Mouse (Mus musculus) right cerebral cortex, postnatal 36 days (tissue): ENCODE measurements around the gene Lrrc55.
"Not testable (repeated sequence)": the region's sequence is repeated elsewhere in the genome, so short reads cannot be mapped to it uniquely, and the experiment has no call there.

Experiments
- DNase-seq, 2 experiments: peaks; one replicate each; pipeline ENCODE4 v3.0.0; 2022; ENCODE audit warnings: low spot score in 2 of 2, mixed read lengths in 1 of 2

The Lrrc55 gene

DNA sequence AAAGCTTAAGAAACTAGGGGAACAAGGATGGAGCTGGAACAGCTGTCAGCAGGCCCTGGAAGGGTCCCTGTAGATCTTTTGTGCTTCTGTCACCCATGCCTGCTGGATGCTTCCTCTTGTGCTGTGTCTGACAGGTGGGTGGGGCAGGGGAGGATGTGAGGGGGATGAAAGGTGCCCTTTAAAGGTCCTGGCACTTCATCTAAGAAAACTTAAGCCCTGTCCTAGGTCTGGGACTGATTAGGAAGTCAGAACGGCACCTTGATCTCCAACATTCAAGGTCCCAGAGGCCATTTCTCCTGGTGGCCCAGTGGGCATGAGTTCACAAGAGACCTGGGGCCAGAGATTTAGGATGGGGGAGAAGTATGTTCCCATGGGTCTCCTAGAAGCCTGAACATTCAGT, at the start of gene Lrrc55:
TSS of gene Lrrc55 (minus strand) at position 297 of the 400 bp plus-strand sequence.
- DNase-seq, result no peak

DNA sequence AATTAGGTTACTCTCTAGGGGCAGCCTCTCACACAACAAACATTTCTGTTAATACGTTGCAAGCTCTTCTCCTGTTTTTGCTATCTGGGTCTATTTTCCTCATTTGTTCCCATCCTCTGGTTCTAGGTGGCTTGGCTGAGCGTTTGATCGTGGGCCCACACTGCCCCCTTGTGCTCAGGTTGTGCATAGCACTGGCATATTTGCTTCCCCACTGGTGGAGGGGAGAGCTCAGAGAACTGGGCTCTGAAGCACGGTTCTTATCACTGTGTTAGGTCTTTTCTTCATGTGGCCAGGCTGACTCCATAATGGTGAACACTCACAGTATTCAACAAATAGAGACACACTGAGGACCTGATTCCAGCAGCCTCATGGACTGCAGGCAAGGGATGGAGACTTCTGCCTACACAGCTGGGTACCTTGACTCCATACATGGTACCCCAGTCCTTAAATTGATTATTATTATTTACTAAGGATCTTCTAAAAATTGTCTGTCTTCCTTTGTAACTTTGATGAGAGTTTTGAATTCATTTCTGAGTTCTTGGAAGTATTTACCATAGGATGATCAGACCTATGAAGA, 49.6 kb upstream of the Lrrc55 start:
- peak; percentile 54 to 67 for DNase-seq

DNA sequence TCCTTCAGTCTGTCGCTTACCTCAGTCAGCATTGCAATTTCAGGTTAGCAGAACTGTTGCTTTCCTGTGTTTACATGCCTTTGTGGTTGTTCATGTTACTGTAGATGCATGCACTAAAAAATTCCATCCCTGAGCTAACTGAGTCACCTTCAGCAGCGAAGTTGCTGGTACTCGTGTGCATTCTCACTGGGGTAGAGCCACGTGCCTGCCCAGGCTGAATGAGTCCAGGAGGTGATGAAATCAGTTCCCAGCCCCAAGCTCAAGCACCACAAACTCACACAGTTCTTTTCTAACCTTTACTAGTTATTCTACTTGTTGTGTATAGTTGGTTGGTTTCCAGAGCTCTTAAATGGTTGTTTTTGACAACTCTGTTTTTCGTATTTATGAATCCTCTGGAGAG, 48.7 kb upstream of the Lrrc55 start:
- no peak for DNase-seq

DNA sequence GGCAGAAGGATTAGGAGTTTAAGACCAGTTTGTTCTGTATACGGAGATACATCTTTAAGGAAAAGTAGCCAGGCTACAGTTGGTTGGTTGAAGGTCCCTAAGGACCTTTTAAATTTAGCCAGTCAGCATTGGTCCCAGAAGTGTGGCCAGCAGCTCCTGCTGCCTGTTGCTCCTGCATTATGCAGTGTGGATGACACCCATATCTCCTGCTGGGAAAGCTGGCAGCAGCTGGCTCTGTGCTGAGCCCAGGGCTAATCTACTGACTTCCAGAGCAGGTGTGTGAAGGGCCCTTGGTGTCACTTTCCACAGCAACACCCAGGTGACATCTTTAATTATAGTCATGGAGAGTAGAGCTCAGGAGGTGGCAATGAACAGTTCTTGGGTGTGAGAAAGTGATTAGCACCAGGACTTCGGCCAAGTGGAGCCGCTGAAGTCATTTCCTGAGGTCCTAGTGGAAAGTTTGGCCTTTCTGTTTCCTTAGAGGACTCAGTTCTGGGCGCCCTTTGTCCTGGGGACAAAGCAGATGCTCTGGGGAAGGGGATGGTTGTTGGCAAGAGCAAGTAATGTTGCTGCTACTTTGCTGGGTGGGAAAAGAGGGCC, 41.2 kb upstream of the Lrrc55 start:
- no peak for DNase-seq

DNA sequence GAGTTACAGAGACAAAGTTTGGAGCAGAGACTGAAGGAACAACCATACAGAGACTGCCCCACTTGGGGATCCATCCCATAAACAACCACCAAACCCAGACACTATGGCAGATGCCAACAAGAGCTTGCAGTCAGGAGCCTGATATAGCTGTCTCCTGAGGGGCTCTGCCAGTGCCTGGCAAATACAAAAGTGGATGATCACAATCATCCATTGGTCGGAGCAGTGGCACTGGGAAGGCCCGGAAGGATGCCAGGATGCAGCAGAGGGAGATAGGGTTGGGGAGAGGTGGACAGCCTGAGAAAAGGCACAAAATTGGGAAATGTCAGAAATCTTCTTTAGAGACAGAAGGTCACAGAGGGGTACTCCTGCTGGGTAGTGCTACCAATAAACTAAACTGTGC, 40.2 kb upstream of the Lrrc55 start:
- DNase-seq, result not testable (repeated sequence)

DNA sequence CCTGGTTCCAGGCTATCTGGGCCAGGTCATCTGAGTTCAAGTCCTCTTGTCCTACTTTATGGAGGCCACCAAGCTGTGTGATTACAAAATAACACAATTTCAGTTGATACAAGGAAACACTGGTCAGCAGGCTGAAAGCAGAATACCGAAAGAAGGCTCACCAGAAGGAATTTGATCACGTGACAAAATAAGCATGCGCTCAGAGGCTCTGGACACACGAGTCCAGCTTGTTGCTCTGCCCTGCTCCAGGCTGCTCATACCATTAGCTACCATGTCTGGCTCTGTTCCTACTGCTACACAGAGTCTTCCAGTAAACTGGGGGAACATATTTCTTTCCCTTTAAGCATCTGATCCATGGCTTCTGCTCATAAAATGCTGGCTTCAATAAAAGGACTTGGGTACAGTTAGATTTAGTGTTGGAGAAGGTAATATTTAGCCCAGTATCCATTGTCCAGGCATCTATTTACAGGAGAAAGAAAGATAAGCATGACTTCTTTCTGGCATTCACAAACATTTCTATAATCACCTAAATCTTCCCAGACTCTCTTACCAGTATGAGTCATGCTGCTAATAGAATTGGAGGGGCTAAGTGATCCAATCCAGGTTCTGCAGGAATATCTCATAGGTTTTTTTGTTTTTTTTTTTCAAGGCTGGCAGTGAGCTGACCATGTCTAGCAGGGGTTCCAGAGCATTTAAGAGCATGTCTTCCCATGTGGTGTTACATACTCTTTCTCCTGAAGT, 33.9 kb upstream of the Lrrc55 start:
- DNase-seq, result no peak

DNA sequence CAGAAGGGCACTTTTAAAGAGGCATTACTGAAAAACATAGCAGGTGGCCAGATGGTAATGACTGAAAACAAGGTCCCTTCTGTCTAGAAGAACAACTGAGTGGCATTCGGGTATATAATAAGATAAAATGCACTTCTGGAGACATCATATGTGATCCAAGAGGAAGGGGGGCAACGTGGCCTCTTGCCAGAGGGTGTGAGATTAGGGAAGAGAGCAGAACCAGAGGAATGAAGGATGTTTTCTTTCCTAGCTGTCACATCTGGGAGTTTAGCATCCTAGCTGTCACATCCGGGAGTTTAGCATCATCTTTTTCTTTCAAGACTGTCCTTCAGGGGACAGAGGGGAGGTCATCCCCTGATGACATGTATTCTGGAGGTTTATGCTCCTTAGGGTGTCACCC, 32.6 kb upstream of the Lrrc55 start:
- DNase-seq, result no peak

DNA sequence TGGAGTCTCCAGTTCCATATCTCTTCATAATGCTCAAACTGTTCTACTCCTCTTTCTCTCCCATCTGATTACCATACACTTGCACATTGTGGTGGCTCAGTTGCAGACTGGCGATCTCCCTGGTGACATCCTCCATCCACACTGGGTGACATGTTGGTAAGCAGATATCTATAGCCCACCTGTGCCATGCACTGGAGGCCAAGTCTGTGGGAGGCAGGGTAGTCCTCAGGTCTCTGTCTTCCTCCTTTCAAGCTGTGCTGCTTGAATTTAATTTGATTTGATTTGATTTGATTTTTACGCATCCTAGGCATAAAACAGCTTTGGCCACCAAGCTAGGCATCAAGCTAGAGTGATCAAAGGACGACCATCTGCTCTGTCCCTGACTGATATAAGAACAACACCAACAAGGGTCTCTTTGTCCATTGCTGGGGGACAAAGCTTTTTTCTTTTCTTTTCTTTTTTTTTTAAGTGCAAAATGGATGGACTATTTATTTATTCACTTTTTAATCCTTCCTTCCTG, 30.9 kb upstream of the Lrrc55 start:
- DNase-seq, result no peak

DNA sequence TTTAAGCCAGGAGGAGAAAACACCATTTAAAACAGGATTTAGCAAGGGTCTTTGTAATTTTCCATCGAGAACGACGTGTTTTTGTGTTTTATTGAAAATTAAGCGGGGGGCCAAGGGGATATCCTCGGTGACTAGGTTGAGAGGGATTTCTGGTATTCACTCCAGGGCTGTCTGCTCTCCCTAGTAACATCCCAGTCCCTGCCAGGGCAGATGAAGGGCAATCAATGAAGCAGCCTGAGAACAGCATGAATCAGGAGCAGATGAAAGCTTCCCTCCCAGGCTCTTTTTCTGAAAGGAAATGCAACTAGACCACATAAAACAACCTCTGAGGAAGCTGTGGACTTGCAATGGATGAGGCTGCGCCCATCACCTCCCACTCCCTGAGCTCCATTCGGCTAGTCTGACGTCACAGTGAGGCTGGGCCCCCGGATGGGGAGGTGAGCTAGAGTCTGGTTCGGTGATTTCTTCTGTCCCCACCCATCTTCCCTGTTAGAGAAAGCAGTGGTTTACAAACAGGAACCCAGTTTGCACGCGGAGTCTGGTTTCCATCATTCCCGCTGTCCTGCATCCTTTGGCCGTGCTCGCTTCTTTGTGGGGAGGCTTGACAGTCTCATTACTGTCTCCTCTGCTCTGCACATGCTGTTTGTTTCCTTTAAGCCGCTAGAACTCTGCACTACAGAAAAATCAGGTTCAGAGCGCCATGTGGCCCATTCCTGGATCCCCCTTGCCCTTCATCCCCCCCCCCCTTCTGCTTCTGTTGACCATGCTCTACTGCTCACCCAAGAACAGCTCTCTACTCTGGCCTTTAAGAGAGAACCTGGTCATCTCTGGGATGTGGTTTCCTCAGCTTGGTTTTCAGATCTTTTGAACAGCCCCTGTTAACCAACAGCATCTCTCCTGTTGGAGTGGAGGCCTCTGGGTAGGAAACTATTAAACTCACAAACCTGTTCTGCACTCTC, 27.5 kb upstream of the Lrrc55 start:
- peak in 1 of 2 experiments; percentile 28 for DNase-seq

DNA sequence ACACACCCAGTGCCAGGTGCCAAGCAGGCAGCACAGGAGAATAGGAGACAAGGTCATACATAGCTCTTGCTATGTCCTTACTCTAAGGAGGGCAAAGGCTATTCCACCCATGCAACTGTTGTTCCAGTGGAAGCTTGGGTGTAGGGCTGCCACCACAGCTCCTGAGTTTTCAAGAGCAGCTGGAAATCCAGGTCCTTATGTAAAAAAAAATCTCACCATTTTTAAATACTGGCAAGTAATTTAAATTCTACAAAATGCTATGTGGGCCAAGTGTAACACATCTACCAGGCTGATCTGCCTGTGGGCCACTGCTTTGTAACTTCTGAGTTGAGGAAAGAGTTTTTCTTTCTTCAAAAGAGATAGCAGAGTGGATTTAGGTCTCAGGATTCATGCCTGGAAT, 19.6 kb upstream of the Lrrc55 start:
- DNase-seq, result no peak

DNA sequence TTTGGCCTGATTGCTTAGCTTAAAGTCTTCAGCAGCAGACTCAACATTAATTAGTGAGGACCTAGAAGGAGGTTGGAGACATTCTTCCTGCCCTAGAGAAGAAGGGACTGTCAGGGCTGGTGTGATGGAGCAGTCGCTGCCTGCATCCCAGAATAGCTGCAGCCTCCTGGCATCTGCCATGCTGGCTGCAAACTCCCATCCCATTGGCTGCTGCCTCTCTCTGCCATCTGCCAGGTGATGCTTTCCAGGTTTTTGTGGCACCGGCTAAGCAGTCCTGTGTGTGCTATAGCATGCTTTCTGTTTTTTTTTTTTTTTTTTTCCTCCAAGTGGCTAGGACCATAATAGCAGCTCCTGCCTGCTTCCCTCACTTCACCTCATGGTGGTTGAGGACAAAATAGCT, 16.7 kb upstream of the Lrrc55 start:
- DNase-seq, result peak; percentile 77 to 80

DNA sequence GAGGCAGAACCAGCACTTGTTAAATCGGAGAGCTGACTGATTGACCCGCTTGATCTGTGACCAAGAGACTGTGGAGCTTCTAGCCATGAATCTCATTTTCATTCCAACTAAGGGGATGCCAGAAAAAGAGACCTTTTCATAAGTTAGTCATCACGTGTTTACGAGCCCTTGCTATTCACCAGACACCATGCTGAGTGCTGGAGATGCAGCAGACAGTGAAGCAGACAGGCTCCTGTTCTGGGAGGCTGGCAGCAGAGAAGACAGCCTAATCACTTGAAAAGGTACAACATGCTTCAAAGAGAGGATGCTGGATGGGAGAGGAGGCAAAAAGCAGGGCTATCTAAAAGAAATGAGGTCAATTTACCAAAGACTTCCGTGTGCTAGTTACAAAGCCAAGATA, 12.3 kb upstream of the Lrrc55 start:
- DNase-seq, result no peak

DNA sequence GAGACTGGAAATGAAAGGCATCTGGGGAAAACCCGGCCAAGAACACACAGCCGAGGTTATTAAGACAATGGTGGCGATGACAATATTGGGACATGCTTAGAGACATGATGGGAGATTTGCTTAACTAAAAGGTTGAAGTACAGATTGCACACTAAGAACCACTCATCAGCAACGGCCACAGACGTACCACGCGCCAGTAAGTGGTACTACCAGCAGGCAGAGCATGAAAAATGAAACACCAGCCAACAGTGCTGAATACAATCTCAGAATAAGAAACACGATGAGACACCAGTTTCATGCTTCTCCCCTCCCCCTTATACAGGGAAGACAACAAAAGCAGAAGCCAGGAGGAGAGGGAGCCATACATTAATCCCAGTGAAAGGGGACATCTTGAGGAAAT, 8.2 kb upstream of the Lrrc55 start:
- DNase-seq, result no peak

DNA sequence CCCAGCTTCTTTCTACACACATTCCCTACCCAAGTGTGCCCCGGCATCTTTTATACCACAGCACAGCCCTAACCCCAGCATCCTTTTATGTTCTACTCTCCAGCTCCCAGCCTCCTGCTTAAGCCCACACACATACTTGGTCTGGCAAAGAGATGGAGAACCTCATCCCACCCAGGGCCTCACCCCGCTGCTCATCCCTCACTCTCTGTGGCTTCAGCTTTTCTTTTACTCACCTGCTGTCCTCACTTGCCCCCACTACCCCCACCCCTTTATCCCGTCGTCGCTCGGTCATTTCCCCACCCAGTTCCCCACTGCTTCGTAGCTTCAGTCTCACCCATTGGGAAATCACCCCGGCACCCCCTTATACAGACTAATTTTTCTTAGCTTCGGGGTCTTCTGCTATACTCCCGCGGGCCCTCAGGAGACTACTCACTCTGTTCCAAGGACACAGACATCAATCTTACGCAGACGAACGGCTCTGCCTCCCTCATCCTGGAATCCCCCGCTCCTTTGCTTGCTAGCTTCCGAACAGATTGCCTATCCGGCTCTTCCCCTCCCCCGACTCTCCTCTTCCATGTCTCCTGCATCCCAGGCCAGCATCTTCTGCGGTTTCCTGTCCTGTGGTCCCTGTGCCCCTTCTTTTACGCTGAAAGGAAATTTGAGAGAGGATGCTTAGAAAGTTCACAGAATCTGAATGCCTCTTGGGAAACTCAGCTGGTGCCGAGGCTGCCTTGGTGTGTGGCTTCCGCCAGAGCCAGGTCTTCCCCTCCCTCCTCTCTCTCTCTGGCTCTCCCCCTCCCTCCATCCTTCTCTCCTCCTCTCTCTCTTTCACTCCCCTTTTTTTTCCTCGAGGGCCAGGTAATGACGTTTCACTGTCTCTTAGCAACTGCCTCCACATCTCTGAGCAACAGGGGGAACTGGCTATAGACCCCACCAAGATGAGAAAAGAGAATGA, 1.3 kb upstream of the Lrrc55 start:
- peak; percentile 18 to 59 for DNase-seq

DNA sequence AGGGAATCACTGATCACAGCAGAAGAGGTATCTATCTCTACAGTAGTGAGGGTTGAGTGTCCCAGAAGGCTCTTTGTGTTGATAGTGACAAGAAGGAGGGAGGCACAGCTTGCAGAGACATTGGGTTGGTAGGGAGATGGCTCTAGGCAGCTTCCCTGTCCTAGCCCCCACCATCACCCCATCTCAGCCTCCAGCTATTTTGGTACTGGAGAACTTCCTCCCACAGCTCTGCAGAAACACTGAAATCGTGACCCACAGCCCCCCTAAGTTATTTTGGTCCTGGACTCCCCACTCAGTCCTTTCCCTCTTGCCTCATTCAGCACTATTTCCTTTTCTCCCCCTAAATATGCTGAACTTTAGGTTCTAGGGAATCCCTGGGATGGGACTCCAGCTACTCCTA, 2.4 kb downstream of the Lrrc55 start:
- DNase-seq, result peak in 1 of 2 experiments; percentile 48

DNA sequence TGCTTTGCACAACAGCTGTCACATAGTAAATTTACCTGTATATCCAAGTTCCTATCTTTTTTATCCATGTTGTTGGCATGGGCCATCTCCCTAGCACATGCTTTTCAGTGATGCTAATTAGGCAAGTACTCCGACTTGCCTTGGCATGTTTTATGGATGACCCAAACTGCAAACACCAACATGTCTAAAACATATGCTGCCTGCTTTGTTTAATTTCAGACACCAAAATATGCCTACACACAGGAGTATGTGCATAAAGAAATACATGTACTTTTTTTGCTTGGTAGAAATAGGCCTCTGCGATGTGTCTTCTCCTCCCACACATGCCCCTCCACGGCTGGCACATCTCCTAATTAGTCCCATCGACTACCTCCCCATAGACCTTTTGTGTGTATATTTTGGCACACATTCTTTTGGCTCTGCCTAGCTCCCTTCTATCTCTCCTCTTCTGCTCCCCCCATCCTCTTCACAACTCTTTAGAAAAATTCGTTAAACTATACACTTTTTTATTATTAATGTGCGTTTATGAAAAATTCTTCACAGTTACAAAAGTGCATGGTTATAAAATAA, 9.3 kb downstream of the Lrrc55 start:
- no peak for DNase-seq

DNA sequence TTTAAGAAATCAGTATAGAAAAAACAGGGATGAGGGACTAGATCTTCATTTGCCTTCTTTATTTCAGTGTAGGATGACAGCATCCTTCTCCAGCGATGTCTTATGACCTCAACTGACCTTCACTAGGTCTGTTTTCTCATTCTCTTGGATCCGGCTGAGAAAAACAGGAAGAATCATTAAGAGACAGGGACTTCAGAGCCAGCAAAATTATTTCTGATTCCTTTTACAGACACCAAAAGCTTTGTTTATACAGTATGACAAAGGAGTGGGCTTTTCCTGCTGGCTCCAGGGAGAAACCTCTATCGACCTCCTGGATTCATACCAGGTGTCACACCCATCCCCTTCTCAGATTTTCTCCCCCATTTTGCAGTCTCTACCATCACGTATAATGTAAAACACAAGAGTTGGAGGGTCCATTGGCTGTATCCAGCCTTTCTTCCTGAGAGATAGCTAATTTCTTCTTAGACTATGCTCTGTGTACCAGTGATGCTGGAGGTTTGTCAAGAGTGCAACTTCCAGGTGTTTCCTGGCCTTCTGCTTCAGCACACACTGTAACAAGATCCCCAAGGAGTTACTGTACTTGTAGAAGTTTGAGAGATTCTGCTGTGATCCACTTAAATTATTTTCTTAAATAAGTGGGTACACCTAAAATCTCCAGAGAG, 18.7 kb downstream of the Lrrc55 start:
- DNase-seq, result no peak

DNA sequence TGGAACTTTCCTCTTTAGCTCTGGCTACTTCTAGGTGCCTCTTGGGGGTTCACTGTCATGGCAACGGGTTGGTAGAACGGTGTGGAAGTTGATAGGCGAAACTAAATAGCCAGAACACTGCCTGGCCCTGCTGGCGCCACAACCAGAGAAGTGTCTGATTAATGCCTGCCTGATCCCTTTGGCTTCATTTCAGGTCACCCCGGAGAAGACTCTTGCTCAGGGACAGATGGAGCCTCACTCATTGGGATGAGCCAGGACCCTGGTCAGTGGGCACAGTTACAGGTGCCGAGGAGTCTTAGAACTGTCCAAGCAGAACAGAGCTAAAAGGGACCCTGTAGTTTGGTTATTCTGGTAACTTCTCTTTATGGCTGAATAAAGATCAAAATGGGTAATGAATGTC, 23.5 kb downstream of the Lrrc55 start:
- no peak for DNase-seq

DNA sequence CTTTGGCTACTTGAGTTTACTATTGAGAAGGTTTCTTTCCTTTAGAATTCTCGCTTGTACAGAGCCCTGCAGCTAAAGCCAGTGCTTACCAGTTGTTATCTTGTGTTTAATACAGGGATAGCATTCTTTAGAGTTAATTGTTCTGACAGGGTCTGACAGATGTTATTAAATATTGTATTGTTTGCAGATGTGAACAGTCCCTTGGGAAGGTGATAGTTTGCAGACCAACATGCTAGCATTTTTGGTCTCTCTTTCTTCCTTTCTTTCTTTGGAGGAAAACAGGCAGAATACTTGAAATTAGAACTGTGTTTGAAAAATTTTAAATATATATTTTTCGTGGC, 24.3 kb downstream of the Lrrc55 start:
- DNase-seq, result no peak
